Mouse (Mus musculus): ENCODE results near the gene Ppa2. TPM values are rescaled to one million over a fixed set of nuclear protein-coding genes. Genes with fewer than 3 reads are reported as not detected.
A peak's percentile ranks its signal among the peaks of the same experiment; 100 is the strongest.

The Ppa2 gene
- total and polyA plus RNA-seq, 2 experiments from 2014 or later, result 46.9 to 146 TPM

DNA sequence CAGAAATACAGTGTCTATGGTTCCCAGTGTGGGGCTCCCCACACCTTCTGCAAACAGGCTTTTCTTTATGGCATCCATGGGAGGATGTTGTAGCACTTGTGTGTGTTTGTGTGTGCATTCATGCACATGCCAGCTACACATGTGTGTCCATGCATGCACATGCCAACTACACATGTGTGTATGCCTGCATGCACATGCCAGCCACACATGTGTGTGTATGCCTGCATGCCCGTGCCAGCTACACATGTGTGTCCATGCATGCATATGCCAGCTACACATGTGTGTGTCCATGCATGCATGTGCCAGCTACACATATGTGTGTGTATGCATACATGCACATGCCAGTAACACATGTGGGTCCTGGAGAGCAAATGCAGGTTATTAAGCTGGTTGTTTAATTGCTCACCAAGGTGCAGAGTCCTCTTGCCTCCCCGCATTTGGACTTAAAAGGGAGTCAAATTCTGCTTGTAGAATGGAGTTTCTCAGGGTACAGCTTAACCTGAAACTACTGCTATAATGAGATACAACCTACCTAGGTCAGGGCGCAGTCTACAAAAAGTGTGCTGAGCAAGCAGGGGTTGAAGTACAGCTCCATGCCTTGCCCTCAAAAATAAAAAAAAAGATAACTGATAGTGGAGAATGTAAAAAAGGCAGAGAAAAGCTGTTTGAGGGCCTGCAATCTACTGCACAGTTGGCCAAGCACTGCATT, 3.7 kb downstream of the Ppa2 start:
- WGBS, result 90% methylated on average over 3 of the region's 3 CpGs

DNA sequence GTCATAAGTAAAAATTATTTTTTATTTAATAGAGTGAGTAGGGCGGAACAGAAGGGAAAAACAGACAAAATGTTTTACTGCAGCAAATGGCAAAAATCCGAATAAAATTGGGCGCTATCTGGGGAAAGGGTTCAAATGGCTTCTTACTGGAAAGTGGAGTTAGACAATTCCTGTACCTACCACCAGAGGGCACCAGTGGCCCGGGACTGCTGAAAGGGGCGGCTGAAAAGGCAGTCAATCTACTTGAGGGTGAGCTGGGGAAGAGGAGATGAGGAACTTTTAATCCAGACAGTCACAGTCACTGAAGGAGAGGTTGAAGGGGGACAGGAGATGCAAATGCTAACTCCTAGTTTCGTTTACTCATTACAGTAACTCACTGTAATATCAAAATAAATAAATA, 4.6 kb downstream of the Ppa2 start:
- 0 out of 2 replicates have a peak, but pooled peaks cover under 1% of the 10 kb centered on the region for H3K9me3 ChIP-seq (replicated peaks; ENCODE audit: control insufficient read depth, low read length)
- no peaks in the 10 kb centered on the region; the same call in 1 of the 2 replicates for H3K4me1 ChIP-seq (ENCODE audit: control insufficient read depth, insufficient read depth)
- no peak overlapping the region for H3K4me2 ChIP-seq (ENCODE audit: low read depth, low read length)
- H3K27ac ChIP-seq (ENCODE audit: low read depth), result no peak overlapping the region
- no peaks in the 10 kb centered on the region for H3K27me3 ChIP-seq (ENCODE audit: control insufficient read depth, insufficient read depth, low read length)
- peaks cover under 1% of the 10 kb centered on the region; the same call in 1 of the 2 replicates for H3K36me3 ChIP-seq (replicated peaks; ENCODE audit: control insufficient read depth, insufficient read depth, low read length)
- 29% methylated on average over 6 of the region's 6 CpGs for WGBS
- TF ChIP-seq EP300 (IDR thresholded peaks at IDR 0.05; ENCODE audit: low read depth) (no peak), CTCF (IDR thresholded peaks at IDR 0.05; ENCODE audit: low read depth) (peak; percentile 87)
- H3K4me3 ChIP-seq (ENCODE audit: low read depth, low read length), result no peak overlapping the region
- ATAC-seq (ENCODE audit: insufficient read depth, low read depth) (no peak), DNase-seq (ENCODE audit: low spot score) (peak; percentile 69)
- H3K9ac ChIP-seq (replicated peaks; ENCODE audit: low read depth, low read length), result no peak overlapping the region

More for the DNA sequence above, 3.7 kb downstream of the Ppa2 start:
- no peak for DNase-seq (ENCODE audit: low spot score)
- H3K9ac ChIP-seq (replicated peaks; ENCODE audit: low read depth, low read length), result no peak overlapping the region
- 0 out of 2 replicates have a peak, but pooled peaks cover 5% of the 10 kb centered on the region for H3K9me3 ChIP-seq (replicated peaks; ENCODE audit: control insufficient read depth, low read length)
- no peaks in the 10 kb centered on the region for H3K27me3 ChIP-seq (ENCODE audit: control insufficient read depth, insufficient read depth, low read length)
- peaks cover 4% of the 10 kb centered on the region; the same call in 1 of the 2 replicates for H3K36me3 ChIP-seq (replicated peaks; ENCODE audit: control insufficient read depth, insufficient read depth, low read length)
- TF ChIP-seq CTCF (IDR thresholded peaks at IDR 0.05; ENCODE audit: low read depth) (no peak), EP300 (IDR thresholded peaks at IDR 0.05; ENCODE audit: low read depth) (no peak)
- no peak overlapping the region for H3K27ac ChIP-seq (ENCODE audit: low read depth)
- no peak overlapping the region for H3K4me2 ChIP-seq (ENCODE audit: low read depth, low read length)
- no peak for ATAC-seq (ENCODE audit: insufficient read depth, low read depth)
- H3K4me1 ChIP-seq (ENCODE audit: control insufficient read depth, insufficient read depth), result no peaks in the 10 kb centered on the region; the same call in 1 of the 2 replicates
- H3K4me3 ChIP-seq (ENCODE audit: low read depth, low read length), result no peak overlapping the region

DNA sequence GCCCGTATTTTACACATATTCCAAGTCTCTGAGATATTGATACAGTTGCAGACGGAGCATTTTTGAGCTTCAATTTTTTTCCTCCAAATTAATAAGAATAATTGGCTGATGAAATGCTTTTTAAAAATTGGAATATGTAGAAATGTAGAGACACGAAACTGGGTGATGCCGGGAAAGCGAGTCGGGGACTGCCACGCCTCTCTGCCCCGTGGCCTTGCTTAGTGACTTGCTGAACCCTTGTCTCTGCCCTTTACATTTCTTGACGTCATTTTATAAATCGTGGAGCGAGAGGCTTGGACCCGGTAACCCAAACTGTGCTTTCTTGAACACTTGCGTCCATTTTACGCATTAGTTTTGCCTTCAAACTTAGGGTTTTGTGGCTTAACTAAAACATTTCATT, 5.1 kb downstream of the Ppa2 start:
- no peaks in the 10 kb centered on the region for H3K9me3 ChIP-seq (replicated peaks; ENCODE audit: control insufficient read depth, low read length)
- 94% methylated on average over 14 of the region's 14 CpGs for WGBS

DNA sequence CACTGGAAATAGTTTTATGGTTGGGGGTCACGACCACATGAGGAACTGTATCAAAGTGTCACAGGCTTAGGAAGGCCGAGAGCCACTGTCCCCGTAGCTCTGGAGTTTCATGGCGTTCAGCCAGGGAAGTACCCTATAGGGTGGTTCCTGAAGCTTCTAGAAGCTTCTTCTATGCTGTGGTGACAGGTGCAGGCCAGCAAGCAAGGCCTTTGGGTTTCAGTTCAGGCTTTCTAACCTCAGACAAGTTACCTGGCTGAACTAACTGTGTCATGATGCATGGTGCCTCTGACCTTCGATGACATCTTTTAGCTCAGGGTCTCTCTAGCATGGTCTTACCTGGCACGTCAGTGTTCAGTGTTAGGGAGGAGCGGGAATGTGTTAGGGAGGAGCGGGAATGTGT, 5.7 kb downstream of the Ppa2 start:
- Histone ChIP-seq H3K27ac (ENCODE audit: low read depth) (no peak overlapping the region), H3K27me3 (ENCODE audit: control insufficient read depth, insufficient read depth, low read length) (no peaks in the 10 kb centered on the region), H3K9ac (replicated peaks; ENCODE audit: low read depth, low read length) (no peak overlapping the region), H3K4me2 (ENCODE audit: low read depth, low read length) (no peak overlapping the region), H3K36me3 (replicated peaks; ENCODE audit: control insufficient read depth, insufficient read depth, low read length) (no peaks in the 10 kb centered on the region), H3K9me3 (replicated peaks; ENCODE audit: control insufficient read depth, low read length) (no peaks in the 10 kb centered on the region), H3K4me1 (ENCODE audit: control insufficient read depth, insufficient read depth) (no peaks in the 10 kb centered on the region; the same call in 1 of the 2 replicates), H3K4me3 (ENCODE audit: low read depth, low read length) (no peak overlapping the region)
- ATAC-seq (ENCODE audit: insufficient read depth, low read depth) (no peak), DNase-seq (ENCODE audit: low spot score) (no peak)
- 83% methylated on average over 8 of the region's 8 CpGs for WGBS
- TF ChIP-seq EP300 (IDR thresholded peaks at IDR 0.05; ENCODE audit: low read depth) (no peak), CTCF (IDR thresholded peaks at IDR 0.05; ENCODE audit: low read depth) (no peak)

More for the DNA sequence above, 5.1 kb downstream of the Ppa2 start:
- H3K27ac ChIP-seq (ENCODE audit: low read depth), result no peak overlapping the region
- ATAC-seq (ENCODE audit: insufficient read depth, low read depth) (no peak), DNase-seq (ENCODE audit: low spot score) (no peak)
- TF ChIP-seq EP300 (IDR thresholded peaks at IDR 0.05; ENCODE audit: low read depth) (no peak), CTCF (IDR thresholded peaks at IDR 0.05; ENCODE audit: low read depth) (no peak)
- H3K4me1 ChIP-seq (ENCODE audit: control insufficient read depth, insufficient read depth), result no peaks in the 10 kb centered on the region; the same call in 1 of the 2 replicates
- H3K27me3 ChIP-seq (ENCODE audit: control insufficient read depth, insufficient read depth, low read length), result no peaks in the 10 kb centered on the region
- H3K9ac ChIP-seq (replicated peaks; ENCODE audit: low read depth, low read length), result no peak overlapping the region
- H3K4me2 ChIP-seq (ENCODE audit: low read depth, low read length), result no peak overlapping the region
- no peak overlapping the region for H3K4me3 ChIP-seq (ENCODE audit: low read depth, low read length)
- no peaks in the 10 kb centered on the region for H3K36me3 ChIP-seq (replicated peaks; ENCODE audit: control insufficient read depth, insufficient read depth, low read length)

DNA sequence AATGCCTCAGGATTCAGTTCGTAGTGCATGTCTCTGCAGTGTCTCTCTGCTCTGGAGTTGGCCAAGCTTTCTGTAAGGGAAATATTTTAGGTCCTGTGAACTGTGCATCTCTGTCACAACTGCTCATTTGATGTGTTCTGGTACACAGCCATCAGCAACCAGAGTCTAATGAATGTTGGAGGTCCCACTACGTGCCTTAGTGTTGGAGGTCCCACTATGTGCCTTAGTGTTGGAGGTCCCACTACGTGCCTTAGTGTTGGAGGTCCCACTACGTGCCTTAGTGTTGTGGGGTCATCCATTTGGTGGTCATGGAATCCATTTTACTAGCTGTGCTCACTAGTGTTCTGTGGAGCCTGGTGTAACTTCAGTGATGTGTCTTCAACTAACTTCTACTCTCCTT, 7.9 kb downstream of the Ppa2 start:
- no peak overlapping the region for H3K9ac ChIP-seq (replicated peaks; ENCODE audit: low read depth, low read length)
- no peaks in the 10 kb centered on the region for H3K9me3 ChIP-seq (replicated peaks; ENCODE audit: control insufficient read depth, low read length)
- ATAC-seq (ENCODE audit: insufficient read depth, low read depth) (no peak), DNase-seq (ENCODE audit: low spot score) (no peak)
- no peak overlapping the region for H3K4me2 ChIP-seq (ENCODE audit: low read depth, low read length)
- no peaks in the 10 kb centered on the region for H3K4me1 ChIP-seq (ENCODE audit: control insufficient read depth, insufficient read depth)
- H3K27ac ChIP-seq (ENCODE audit: low read depth), result no peak overlapping the region
- no peaks in the 10 kb centered on the region for H3K27me3 ChIP-seq (ENCODE audit: control insufficient read depth, insufficient read depth, low read length)
- H3K36me3 ChIP-seq (replicated peaks; ENCODE audit: control insufficient read depth, insufficient read depth, low read length), result no peaks in the 10 kb centered on the region
- no peak for TF ChIP-seq CTCF (IDR thresholded peaks at IDR 0.05; ENCODE audit: low read depth)
- TF ChIP-seq EP300 (IDR thresholded peaks at IDR 0.05; ENCODE audit: low read depth), result no peak
- WGBS, result 89% methylated on average over 4 of the region's 4 CpGs
- no peak overlapping the region for H3K4me3 ChIP-seq (ENCODE audit: low read depth, low read length)

Measured in heart, postnatal 0 days (tissue).